Mouse (Mus musculus) small intestine, adult 2 months (tissue): Measurements from ENCODE around the gene Heatr5b.

Experiments used
- CTCF ChIP-seq: fragments of 200-500 bp; IDR thresholded peaks from 2 replicates; pipeline ENCODE4 v1.5.1; 2012; ENCODE audit warnings: low read depth, mild to moderate bottlenecking, control low read depth, inconsistent platforms, low read length, moderate library complexity, mixed read lengths; ENCODE audit not compliant: insufficient replicate concordance, insufficient read length; ENCODE audit errors: extremely low read depth
- POLR2A ChIP-seq: fragments of 200-500 bp; IDR thresholded peaks from 2 replicates; pipeline ENCODE4 v1.6.1; 2012; ENCODE audit warnings: low read depth, mild to moderate bottlenecking, control low read depth, inconsistent platforms, low read length, moderate library complexity

DNA sequence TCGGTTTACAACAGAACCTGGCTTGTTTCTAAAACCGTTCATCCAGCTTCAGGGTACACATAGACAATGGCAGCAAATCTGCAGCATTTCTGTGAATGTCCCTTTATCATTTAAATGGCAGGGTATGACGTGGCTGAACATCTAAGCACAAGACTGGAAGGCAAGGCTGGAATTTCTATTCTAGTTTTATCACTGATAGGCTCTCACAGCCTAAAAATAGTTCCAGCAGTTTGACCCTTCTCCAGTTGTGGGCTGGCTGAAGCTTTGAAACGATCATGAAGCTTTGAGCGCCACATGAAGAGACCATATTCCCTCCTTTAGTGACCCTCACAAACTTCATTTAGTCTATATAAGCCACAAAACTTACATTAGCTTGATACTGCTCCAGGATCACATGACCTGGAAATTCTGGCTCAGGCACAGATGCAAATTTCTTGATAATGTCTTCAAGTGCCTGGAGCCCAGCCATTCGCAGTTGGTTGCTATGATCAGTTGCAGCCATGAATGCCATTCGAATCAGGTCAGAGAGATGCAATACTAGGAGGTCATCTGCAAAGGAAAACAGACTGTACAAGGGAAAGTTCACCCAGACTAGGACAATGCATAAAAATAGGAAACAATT, 44.0 kb downstream of the Heatr5b start:
- TF ChIP-seq CTCF (no peak), POLR2A (no peak)
